Mouse (Mus musculus): ENCODE measurements around the gene Vax2.

GRCm38 (mm10) chr6:83702146-83702999 is 8.7 kb upstream of the Vax2 start:
- TF ChIP-seq CTCF (IDR thresholded peaks at IDR 0.05; ENCODE audit: low read depth) (no peak), EP300 (IDR thresholded peaks at IDR 0.05; ENCODE audit: low read depth) (no peak)

Measured in heart, postnatal 0 days (tissue).